Mouse (Mus musculus): ENCODE results near the gene Gm20878. TPM values are rescaled to one million over a fixed set of nuclear protein-coding genes. Genes with fewer than 3 reads are reported as not detected.
"Not testable (repeated sequence)": the region's sequence is repeated elsewhere in the genome, so short reads cannot be mapped to it uniquely, and the experiment has no call there.

The Gm20878 gene
- polyA plus RNA-seq (2016; fragmentation: Nextera tagmentation; extraction: Ambion mirVana): 4.7 and 4.9 TPM in 2 replicates

- ATAC-seq (ENCODE audit: low FRiP score, low read depth); H3K27ac ChIP-seq (replicated peaks): not testable (repeated sequence)
- WGBS: no CpG with 5 or more reads among the region's 8 CpGs
Observed at GRCm38 (mm10) chr4:41941272-41941671, at the start of gene Gm20878. Gene Gm20878 (plus strand): TSS chr4:41941572.

GRCm38 (mm10) chr4:41903310-41903709 lies 38.1 kb upstream of the Gm20878 start, which contains the start of gene Gm21541:
Gene Gm21541 (plus strand): TSS chr4:41903610.
- not testable (repeated sequence) for H3K9ac ChIP-seq (replicated peaks); H3K27ac ChIP-seq (replicated peaks); ATAC-seq (ENCODE audit: low FRiP score, low read depth); H3K4me2 ChIP-seq (replicated peaks); H3K4me3 ChIP-seq; H3K27me3 ChIP-seq; H3K4me1 ChIP-seq; H3K36me3 ChIP-seq; H3K9me3 ChIP-seq
- WGBS: no CpG with 5 or more reads among the region's 5 CpGs

More at GRCm38 (mm10) chr4:41941272-41941671, at the start of gene Gm20878:
- H3K9me3 ChIP-seq; H3K4me1 ChIP-seq; H3K4me3 ChIP-seq; H3K9ac ChIP-seq (replicated peaks); H3K4me2 ChIP-seq (replicated peaks); H3K36me3 ChIP-seq; H3K27me3 ChIP-seq: not testable (repeated sequence)

GRCm38 (mm10) chr4:41965758-41966157 lies 24.4 kb downstream of the Gm20878 start, which contains the start of gene Fam205a4:
Gene Fam205a4 (plus strand): TSS chr4:41966058.
- H3K4me3 ChIP-seq; H3K36me3 ChIP-seq; H3K27me3 ChIP-seq; H3K9me3 ChIP-seq; H3K9ac ChIP-seq (replicated peaks); H3K4me2 ChIP-seq (replicated peaks); H3K27ac ChIP-seq (replicated peaks); H3K4me1 ChIP-seq; ATAC-seq (ENCODE audit: low FRiP score, low read depth): not testable (repeated sequence)
- WGBS: no CpG with 5 or more reads among the region's 1 CpGs

Other genes with a start within 250 kb of the Gm20878 start
- gene Cntfr, start 244.5 kb upstream of the Gm20878 start, polyA plus RNA-seq (2016; fragmentation: Nextera tagmentation; extraction: Ambion mirVana): 35.0 and 43.5 TPM in 2 replicates
- 63.1 and 76.5 TPM in 2 replicates for gene Il11ra1, start 241.6 kb upstream of the Gm20878 start, polyA plus RNA-seq (2016; fragmentation: Nextera tagmentation; extraction: Ambion mirVana)
- gene Rpp25l, start 228.0 kb upstream of the Gm20878 start, polyA plus RNA-seq (2016; fragmentation: Nextera tagmentation; extraction: Ambion mirVana): 68.7 and 69.3 TPM in 2 replicates
- 184 and 185 TPM in 2 replicates for gene Dctn3, start 218.4 kb upstream of the Gm20878 start, polyA plus RNA-seq (2016; fragmentation: Nextera tagmentation; extraction: Ambion mirVana)
- gene Arid3c, start 210.4 kb upstream of the Gm20878 start, polyA plus RNA-seq (2016; fragmentation: Nextera tagmentation; extraction: Ambion mirVana): 0.26 and 0.54 TPM in 2 replicates
- gene Galt, start 186.3 kb upstream of the Gm20878 start, polyA plus RNA-seq (2016; fragmentation: Nextera tagmentation; extraction: Ambion mirVana): 22.0 and 25.5 TPM in 2 replicates
- 50.4 and 55.3 TPM in 2 replicates for gene Sigmar1, start 185.4 kb upstream of the Gm20878 start, polyA plus RNA-seq (2016; fragmentation: Nextera tagmentation; extraction: Ambion mirVana)
- gene Ccl27a, start 167.3 kb upstream of the Gm20878 start, polyA plus RNA-seq (2016; fragmentation: Nextera tagmentation; extraction: Ambion mirVana): 119 and 134 TPM in 2 replicates
- not detected in 2 replicates for gene Gm21541, start 38.0 kb upstream of the Gm20878 start, polyA plus RNA-seq (2016; fragmentation: Nextera tagmentation; extraction: Ambion mirVana)
- gene Fam205a4, start 24.5 kb downstream of the Gm20878 start, polyA plus RNA-seq (2016; fragmentation: Nextera tagmentation; extraction: Ambion mirVana): 0.17 TPM in 1 of 2 replicates, not detected in the other
- 0.16 and 0.55 TPM in 2 replicates for gene Gm21093, start 93.2 kb downstream of the Gm20878 start, polyA plus RNA-seq (2016; fragmentation: Nextera tagmentation; extraction: Ambion mirVana)
- not detected in 2 replicates for gene Gm3893, start 149.6 kb downstream of the Gm20878 start, polyA plus RNA-seq (2016; fragmentation: Nextera tagmentation; extraction: Ambion mirVana)
- gene Gm13304, start 173.2 kb downstream of the Gm20878 start, polyA plus RNA-seq (2016; fragmentation: Nextera tagmentation; extraction: Ambion mirVana): not detected in 2 replicates
- not detected in 2 replicates for gene Gm13306, start 211.9 kb downstream of the Gm20878 start, polyA plus RNA-seq (2016; fragmentation: Nextera tagmentation; extraction: Ambion mirVana)
- 0.54 TPM in 1 of 2 replicates, not detected in the other for gene Gm13305, start 227.0 kb downstream of the Gm20878 start, polyA plus RNA-seq (2016; fragmentation: Nextera tagmentation; extraction: Ambion mirVana)

All from midbrain, embryonic 12.5 days (tissue).